Mouse (Mus musculus): ENCODE measurements around the gene Cnot8. TPM values are rescaled to one million over a fixed set of nuclear protein-coding genes. Genes with fewer than 3 reads are reported as not detected.
"Not testable (repeated sequence)": the region's sequence is repeated elsewhere in the genome, so short reads cannot be mapped to it uniquely, and the experiment has no call there.

The Cnot8 gene
- 10 to 100 TPM; 58.3 to 62.8 TPM for total RNA-seq (2021)

- peak; percentile 99 for DNase-seq
- intact Hi-C loops (cut with DNase I) = no loop called here
Measured at GRCm38 (mm10) chr11:58103697-58104306, at the start of gene Cnot8. Gene Cnot8, plus strand, starts transcription at chr11:58104153.

DNA sequence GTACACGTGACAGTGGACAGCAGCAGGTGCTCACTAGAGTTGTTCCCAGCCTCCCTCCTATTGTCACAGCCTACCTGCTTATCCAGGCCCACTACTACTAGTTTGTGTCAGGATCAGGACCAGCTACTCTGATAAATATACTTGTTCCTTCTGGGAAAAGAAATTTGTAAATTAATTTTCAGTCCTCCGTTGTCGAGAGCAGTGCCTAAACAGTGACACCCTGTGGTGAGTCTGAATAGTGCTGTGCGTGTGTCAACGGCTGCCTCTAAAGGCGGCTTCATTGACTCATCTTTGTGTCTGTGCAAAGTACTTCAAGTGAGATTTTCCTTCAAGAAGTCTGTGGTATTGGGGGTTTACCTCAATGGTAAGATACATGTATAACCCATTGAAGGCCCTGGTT lies 46.5 kb upstream of the Cnot8 start:
- intact Hi-C loops (cut with DNase I) = loop anchor here (5.0 kb wide), 1 partner anchor 105 kb away; no protein-coding TSS in a partner anchor
- DNase-seq = peak; percentile 30

DNA sequence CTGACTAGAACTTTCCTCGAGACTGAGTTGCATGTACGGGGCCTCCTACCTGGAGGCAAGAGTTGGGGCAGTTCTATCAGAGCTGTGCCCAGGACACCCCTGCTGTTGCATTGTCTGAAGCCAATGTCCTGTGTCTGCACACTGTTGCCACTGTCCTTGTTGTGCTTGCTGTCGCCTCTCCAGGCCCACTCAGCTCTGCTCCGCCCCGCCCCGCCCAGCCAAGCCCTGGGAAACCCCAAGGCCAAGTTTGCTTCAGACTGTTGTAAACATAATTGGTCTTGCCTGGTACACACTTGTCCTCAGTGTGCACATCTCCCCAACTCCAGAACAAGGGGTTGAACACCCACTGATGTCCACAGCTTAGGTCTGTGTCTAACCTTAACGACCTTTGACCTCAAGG lies 44.2 kb upstream of the Cnot8 start:
- intact Hi-C loops (cut with DNase I) = loop anchor here (5.0 kb wide), 1 partner anchor 107 kb away; no protein-coding TSS in a partner anchor
- DNase-seq = not testable (repeated sequence)

- intact Hi-C loops (cut with DNase I); DNase-seq: not testable (repeated sequence)
Measured at GRCm38 (mm10) chr11:58061218-58061617, 42.7 kb upstream of the Cnot8 start.

GRCm38 (mm10) chr11:58062586-58062985 lies 41.4 kb upstream of the Cnot8 start:
- intact Hi-C loops (cut with DNase I) = no loop called here

GRCm38 (mm10) chr11:58065025-58065424 lies 38.9 kb upstream of the Cnot8 start:
- intact Hi-C loops (cut with DNase I) = no loop called here
- DNase-seq = no peak

More at GRCm38 (mm10) chr11:58062586-58062985, 41.4 kb upstream of the Cnot8 start:
- no peak for DNase-seq

DNA sequence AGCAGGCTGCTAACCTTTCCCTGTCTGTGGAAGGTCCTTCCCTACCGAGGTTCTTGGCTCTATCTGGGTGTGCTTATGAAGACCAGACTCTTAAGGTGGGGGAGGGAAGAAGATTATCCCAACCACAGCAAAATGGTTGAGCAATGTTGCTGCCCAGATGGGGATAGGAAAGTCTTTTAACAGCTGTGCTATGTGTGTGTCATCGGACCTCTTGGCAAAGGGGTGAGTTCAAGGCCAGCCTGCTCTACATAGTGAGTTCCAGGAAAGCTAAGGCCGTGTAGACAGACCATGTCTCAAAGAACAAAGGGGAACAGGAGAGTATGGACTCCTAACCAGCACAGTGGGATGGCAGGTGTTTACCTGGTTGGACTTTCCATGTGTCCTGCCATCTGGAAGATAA lies 31.0 kb upstream of the Cnot8 start:
- intact Hi-C loops (cut with DNase I) = no loop called here
- no peak for DNase-seq

DNA sequence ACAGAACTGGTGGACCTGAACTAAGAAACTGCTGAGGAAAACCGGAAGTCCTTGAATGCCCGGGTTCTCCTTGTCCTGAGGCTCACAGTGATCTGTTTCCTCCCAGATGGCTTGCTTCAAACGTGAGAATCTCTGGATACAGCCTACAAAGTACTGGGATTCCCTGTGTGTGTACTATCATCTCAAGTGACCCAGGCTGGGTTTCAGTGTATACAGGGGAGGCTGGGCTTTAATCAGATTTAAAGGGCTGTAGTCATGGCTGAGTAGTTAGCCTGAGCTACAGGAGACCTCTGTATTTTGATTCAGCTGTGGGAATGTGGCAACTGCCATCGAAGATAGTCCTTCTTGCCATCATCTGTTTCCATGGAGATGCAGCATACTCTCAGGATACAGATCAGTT lies 26.7 kb upstream of the Cnot8 start:
- DNase-seq = no peak
- intact Hi-C loops (cut with DNase I) = no loop called here

GRCm38 (mm10) chr11:58081716-58082115 lies 22.2 kb upstream of the Cnot8 start:
- no peak for DNase-seq
- intact Hi-C loops (cut with DNase I) = no loop called here

DNA sequence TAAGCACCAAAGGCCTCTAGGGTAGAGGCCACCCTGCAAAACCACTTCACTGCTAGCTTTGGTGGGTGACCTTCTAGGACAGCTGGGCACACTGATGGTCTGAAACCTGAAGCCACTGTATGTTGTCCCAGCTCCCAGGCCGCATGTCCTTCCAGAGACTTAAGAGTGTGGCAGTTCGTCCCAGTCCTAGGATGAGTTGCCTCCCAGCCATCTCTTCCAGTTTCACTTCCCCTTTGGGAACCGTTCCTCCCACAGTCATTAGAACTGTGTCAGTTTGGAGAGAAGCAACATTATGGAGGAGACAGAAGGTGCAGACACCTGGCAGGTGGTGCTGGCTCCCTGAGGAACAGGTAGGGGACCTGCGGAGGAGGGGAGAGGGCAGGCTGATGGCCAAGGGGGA lies 11.4 kb upstream of the Cnot8 start:
- DNase-seq = no peak
- intact Hi-C loops (cut with DNase I) = no loop called here

DNA sequence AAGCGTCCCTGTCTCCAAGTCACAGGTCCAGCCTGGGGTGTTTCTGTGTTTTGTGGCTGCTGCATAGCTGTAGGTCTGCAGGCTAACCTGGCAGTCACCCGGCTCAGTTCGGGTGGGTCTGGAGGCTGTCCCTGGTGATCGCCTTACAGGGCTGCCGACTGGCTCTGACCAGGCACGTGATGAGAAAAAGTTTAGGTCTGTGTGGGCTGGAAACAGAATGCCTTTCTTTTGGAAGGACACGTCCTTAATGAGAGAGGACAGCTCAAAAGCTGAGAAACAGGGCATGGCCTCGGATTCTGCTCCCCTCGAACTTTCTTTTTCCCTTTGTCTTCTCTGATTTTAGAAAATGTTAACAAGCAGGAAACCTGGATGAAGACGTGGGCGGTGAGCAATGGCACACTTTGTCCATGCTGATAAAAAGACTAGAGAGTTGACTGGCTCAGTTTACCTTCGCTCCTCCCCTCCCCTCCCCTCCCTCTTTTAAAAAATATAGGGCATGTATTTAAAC lies 10.9 kb upstream of the Cnot8 start, which contains the start of gene Gm12248:
TSS of gene Gm12248 (minus strand) at position 114 of the 508 bp plus-strand sequence.
- intact Hi-C loops (cut with DNase I) = no loop called here
- DNase-seq = no peak

DNA sequence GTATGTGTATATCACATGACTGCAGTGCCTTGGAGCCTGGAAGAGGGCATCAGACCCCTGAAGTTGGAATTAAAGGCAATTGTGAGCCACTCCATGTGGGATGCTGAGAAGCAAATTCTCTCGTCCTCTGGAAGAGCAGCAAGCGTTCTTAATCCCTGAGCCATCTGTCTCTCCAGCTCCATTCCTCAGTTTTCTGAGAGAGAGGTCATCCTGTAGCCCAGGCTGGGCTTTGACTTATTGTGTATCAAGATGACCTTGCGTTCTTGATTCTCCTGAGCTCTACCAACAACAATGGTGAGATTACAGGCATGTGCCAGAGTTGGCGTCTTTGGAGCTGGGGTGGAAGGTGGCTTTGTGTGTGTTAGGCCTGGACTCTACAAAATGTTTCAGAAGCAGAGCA lies 9.2 kb upstream of the Cnot8 start:
- intact Hi-C loops (cut with DNase I) = loop anchor here (5.0 kb wide), 1 partner anchor 142 kb away; no protein-coding TSS in a partner anchor

DNA sequence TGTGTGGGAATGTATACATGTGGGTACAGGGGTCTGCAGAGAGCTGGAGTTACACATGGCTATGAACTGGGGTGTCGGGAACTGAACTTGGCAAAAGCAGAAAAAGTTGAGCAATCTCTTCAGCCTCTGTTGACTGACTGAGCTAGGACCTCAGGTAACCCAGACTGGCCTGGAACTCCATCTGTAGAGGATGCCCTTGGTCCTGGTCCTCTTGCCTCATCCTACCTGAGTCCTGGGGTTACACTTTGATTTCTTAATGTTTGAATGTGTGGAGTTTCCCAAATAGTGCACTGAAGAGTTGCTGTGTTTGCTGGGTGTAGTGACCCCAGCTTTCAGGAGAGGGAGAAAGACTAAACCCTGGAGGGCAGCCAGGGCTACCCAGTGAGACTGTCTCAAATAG lies 8.4 kb upstream of the Cnot8 start:
- DNase-seq = no peak
- intact Hi-C loops (cut with DNase I) = loop anchor here (5.0 kb wide), 1 partner anchor 143 kb away; no protein-coding TSS in a partner anchor

More for the DNA sequence above, 9.2 kb upstream of the Cnot8 start:
- no peak for DNase-seq

DNA sequence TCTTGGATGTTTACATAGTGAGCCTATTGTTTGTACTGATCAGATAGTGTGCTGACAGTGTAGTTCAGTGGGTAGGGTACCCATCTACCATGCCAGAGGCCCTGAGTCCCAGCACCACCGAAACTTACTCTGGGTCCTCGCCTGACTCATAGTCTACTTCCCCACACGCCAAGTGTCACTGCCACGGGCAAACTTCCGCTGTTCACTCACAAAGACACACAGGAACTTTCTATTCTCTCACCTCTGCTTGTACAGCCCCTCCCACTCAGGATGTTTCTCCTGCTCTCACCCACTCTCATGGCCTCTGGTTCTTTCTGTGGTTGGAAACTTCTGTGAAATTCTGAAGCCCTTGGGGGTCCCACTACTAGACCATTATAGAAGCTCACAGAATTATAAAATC lies 7.8 kb upstream of the Cnot8 start:
- no peak for DNase-seq
- intact Hi-C loops (cut with DNase I) = loop anchor here (5.0 kb wide), 1 partner anchor 144 kb away; no protein-coding TSS in a partner anchor

DNA sequence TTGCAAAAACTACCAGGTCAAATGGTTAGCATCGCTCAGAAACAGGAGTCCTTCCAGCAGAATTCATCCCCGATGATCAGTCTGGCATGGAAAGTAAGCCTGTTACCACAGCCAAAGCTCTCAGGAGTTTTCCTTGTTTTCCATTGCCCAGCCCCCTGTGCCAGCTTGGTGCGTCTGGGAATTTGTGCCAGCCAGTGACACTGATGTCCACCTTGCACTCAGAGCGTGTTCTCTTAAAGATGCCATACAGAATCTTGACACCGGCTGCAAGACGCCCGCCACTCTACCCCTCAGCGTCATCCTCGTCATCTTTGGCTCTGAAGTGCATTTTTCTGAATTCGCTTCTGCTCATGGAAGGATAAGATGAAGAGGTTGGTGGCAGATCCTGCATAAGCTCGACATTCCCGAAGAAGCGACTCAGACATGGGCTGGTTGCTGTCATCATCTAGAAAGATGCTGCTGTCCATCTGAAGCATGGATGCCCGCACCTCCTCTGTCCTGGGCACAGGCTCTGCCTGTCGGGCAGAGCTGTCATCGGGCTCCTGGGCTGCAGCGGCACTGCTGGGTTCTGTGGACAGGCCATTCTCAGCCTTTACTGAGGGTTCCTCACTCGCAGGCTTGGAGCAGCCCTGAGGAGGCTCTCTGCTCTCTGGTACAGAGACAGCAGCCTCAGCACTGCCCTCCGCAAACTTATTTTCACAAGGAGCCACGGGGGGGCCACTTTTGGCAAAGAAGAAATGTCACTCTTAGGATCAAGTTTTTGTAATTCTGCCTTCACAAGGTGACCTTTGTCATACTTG lies 6.9 kb upstream of the Cnot8 start:
- peak; percentile 22 for DNase-seq
- intact Hi-C loops (cut with DNase I) = loop anchor here (5.0 kb wide), 1 partner anchor 145 kb away; no protein-coding TSS in a partner anchor

DNA sequence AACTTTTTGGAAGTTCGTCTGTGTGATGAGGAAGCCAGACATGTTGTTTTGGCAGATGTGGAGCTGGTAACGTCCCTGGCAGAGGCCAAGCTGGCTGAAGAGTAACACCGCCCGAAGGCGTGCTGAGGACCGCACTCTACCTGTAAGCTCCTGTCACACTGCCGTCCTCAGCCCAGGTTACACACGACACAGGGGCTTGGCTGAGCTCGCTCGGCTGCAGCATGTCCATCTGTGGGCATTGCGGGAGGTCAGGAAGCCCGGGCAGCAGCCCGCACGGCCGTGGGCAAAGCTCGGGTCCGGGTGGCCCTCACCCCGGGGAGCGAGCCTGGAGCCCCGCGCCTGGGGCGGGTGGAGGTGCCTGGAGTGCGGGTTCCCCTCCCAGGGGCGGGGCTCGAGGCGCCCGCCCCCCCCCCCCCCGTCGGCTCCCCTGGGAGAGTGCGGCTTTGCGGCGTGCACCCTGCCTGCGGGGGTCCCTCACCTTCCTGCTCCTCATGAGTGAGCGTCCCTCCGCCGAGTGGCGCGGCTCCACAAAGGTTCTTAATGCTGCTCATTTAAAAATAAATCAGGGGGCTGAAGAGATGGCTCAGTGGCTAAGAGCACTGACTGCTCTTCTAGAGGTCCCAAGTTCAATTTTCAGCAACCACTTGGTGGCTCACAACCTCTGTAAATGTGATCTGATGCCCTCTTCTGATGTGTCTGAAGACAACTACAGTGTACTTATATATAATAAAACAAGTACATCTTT lies 6.2 kb upstream of the Cnot8 start:
- intact Hi-C loops (cut with DNase I) = loop anchor here (5.0 kb wide), 1 partner anchor 145 kb away; no protein-coding TSS in a partner anchor
- DNase-seq = peak; percentile 9

- not testable (repeated sequence) for DNase-seq
- intact Hi-C loops (cut with DNase I) = loop anchor here (5.0 kb wide), 1 partner anchor 146 kb away; no protein-coding TSS in a partner anchor
Measured at GRCm38 (mm10) chr11:58098366-58098720, 5.6 kb upstream of the Cnot8 start.

GRCm38 (mm10) chr11:58100006-58100405 lies 3.9 kb upstream of the Cnot8 start:
- intact Hi-C loops (cut with DNase I) = no loop called here
- DNase-seq = no peak

DNA sequence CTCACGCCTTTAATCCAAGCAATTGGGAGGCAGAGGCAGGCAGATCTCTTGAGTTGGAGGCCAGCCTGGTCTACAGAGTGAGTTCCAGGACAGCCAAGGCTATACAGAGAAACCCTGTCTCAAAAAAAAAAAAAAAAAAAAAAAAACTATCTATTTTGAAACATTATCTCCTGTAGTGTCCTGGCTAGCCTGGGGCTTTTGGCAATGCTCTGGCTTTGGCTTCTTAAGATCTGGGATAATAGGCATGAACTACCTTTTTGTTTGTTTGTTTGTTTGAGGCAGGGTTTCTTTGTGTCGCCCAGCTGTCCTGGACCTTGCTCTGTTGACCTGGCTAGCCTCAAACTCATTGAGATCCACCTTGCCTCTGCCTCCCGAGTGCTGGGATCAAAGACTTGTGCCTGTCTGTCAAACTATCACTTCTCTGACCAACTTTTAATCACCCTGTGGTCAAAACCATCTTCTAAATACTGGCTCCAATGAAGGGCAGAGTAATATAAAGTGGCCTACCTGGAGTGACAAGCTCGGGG lies 2.7 kb upstream of the Cnot8 start:
- DNase-seq = no peak
- intact Hi-C loops (cut with DNase I) = no loop called here

DNA sequence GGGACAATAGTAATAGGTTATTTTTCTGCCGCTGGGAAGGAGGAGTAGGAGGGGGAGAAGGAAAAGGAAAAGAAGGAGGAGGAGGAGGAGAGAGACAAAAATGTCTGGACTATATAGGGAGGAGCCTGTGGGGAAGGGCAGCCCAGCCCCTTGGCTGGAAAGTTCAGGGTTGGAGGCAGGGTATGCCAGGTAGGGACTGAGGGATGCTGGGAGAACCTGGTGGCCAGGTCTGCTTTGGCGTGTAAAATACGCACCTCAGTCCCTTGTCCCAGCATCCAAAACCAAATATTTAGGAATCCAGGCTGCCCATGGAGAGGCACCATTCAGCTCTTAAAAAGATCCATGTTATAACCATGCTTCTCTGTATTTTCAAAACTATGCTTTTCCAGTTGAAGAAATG lies 1.8 kb upstream of the Cnot8 start:
- intact Hi-C loops (cut with DNase I) = no loop called here
- no peak for DNase-seq

Measured in left cerebral cortex, postnatal 4 days (tissue).